Mouse (Mus musculus) intestine, embryonic 14.5 days (tissue): ENCODE measurements around the gene Tgif2. TPM values are rescaled to one million over a fixed set of nuclear protein-coding genes. Genes with fewer than 3 reads are reported as not detected.
"Not testable (repeated sequence)": the region's sequence is repeated elsewhere in the genome, so short reads cannot be mapped to it uniquely, and the experiment has no call there.

Source experiments
- ATAC-seq: fragments of 200-750 bp; cut with Nextera tagmentation; replicated peaks from 2 replicates; pipeline ENCODE4 v1.8.0; 2017; ENCODE audit warnings: low read depth, moderate number of reproducible peaks, moderate TSS enrichment, moderate library complexity; ENCODE audit not compliant: low FRiP score, low TSS enrichment
- DNase-seq: peaks from one replicate; pipeline ENCODE4 v3.0.0-alpha.2; 2018; ENCODE audit warnings: low spot score
- H3K27ac ChIP-seq: fragments of 300-500 bp; sonication (generic); 2 replicates; pipeline ENCODE4 v1.5.1; 2014; ENCODE audit warnings: low read depth, mild to moderate bottlenecking, control low read depth
- H3K27me3 ChIP-seq: fragments of 300-500 bp; sonication (generic); replicated peaks from 2 replicates; pipeline ENCODE4 v1.6.1; 2014; ENCODE audit warnings: low read length, control low read depth; ENCODE audit not compliant: control insufficient read depth, insufficient read depth
- H3K36me3 ChIP-seq: fragments of 300-500 bp; sonication (generic); 2 replicates; pipeline ENCODE4 v1.6.1; 2014; ENCODE audit warnings: low read length, control low read depth; ENCODE audit not compliant: control insufficient read depth, insufficient read depth
- H3K4me1 ChIP-seq: fragments of 300-500 bp; sonication (generic); replicated peaks from 2 replicates; pipeline ENCODE4 v1.6.1; 2014; ENCODE audit warnings: low read length, control low read depth, mixed read lengths; ENCODE audit not compliant: control insufficient read depth, insufficient read depth
- H3K4me2 ChIP-seq: fragments of 300-500 bp; sonication (generic); 2 replicates; pipeline ENCODE4 v1.6.1; 2014; ENCODE audit warnings: low read length
- H3K4me3 ChIP-seq: fragments of 300-500 bp; sonication (generic); 2 replicates; pipeline ENCODE4 v1.5.1; 2014; ENCODE audit warnings: low read depth, low read length, control low read depth, mixed read lengths
- H3K9ac ChIP-seq: fragments of 300-500 bp; sonication (generic); 2 replicates; pipeline ENCODE4 v1.6.1; 2014; ENCODE audit warnings: mild to moderate bottlenecking, low read length
- H3K9me3 ChIP-seq: fragments of 300-500 bp; sonication (generic); 2 replicates; pipeline ENCODE4 v1.6.1; 2016; ENCODE audit warnings: low read length, control low read depth; ENCODE audit not compliant: control insufficient read depth
- WGBS: fragments of 180-500 bp; shearing (Covaris S2); extraction: QIAGEN DNeasy Blood & Tissue Kit; methylation state at CpG from one replicate; pipeline ENCODE4 v1.1.7; 2014; 5-methylcytosine and 5-hydroxymethylcytosine counted together
- polyA plus RNA-seq: library from polyadenylated mRNA; unstranded; fragments of >200 nt; fragmentation: Nextera tagmentation; extraction: Ambion mirVana; gene quantifications from 2 replicates; pipeline ENCODE4 v1.2.1, GENCODE M21; 2014

Tgif2 gene
- polyA plus RNA-seq, 1 experiment from 2014 or later: 61.4 TPM

- no peak overlapping the region for H3K27ac ChIP-seq
- H3K9ac ChIP-seq: no peak overlapping the region
- H3K36me3 ChIP-seq: no peaks in the 10 kb centered on the region
- H3K4me1 ChIP-seq: peaks cover 13% of the 10 kb centered on the region
- no peak for ATAC-seq
- H3K4me2 ChIP-seq: no peak overlapping the region
- WGBS: 97% methylated on average over 10 of the region's 10 CpGs
- no peaks in the 10 kb centered on the region for H3K27me3 ChIP-seq
- no peak for DNase-seq
- no peaks in the 10 kb centered on the region for H3K9me3 ChIP-seq
- H3K4me3 ChIP-seq: no peak overlapping the region
These were observed 29.1 kb upstream of the Tgif2 start for GRCm38 (mm10) chr2:156810716-156811115.

DNA sequence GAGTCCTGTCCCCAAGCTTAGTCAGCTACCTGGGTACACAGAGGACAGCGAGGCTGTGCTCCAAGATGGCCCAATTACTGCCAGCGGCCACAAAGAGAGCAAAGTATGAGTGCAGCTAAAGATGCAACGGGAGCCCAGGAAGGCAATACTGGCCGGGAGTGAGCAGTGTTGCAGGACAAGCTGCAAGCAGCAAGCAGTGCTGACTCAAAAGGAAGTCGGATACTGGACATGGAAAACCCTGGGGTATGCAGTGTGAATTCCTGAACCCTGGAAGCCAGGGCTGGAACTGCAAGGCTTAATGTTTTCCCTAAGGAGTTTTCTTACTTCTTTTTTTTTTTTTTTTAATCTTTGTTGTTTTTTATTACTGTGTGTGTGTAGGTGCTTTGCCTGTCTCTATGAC, 28.3 kb upstream of the Tgif2 start:
- Histone ChIP-seq H3K9ac (no peak overlapping the region), H3K27ac (no peak overlapping the region), H3K27me3 (no peaks in the 10 kb centered on the region), H3K9me3 (no peaks in the 10 kb centered on the region), H3K4me1 (peaks cover 13% of the 10 kb centered on the region), H3K4me2 (no peak overlapping the region), H3K36me3 (no peaks in the 10 kb centered on the region), H3K4me3 (no peak overlapping the region)
- ATAC-seq (no peak), DNase-seq (no peak)
- WGBS: 64% methylated on average over 5 of the region's 5 CpGs

DNA sequence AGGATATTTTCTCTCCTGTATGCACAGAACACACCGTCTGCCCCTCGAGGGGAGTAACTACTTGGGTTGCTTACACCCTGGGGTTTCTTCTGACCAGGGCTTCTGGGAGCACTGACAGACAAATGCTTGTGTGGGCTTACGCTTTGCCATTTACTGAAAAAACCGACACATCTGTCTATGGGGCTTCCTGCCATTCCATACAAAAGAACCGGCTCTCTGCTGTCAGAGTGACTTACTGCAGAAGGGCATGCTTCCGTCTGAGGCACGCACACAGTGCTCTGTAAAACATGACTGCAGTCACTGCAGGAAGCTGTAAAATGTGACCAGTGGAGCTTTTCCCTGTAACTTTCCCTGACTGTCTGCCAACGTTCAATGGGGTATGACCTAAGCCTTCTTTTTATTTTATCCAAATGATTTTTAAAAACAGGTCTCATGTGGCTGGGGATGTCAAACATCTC, 25.4 kb upstream of the Tgif2 start:
- peaks cover 13% of the 10 kb centered on the region for H3K4me1 ChIP-seq
- no peak for DNase-seq
- no peak overlapping the region for H3K4me3 ChIP-seq
- no peaks in the 10 kb centered on the region for H3K27me3 ChIP-seq
- no peaks in the 10 kb centered on the region for H3K36me3 ChIP-seq
- H3K27ac ChIP-seq: peak overlapping the region; percentile 54; the same call in 1 of the 2 replicates
- no peak for ATAC-seq
- WGBS: 14% methylated on average over 8 of the region's 8 CpGs
- no peak overlapping the region for H3K9ac ChIP-seq
- H3K9me3 ChIP-seq: no peaks in the 10 kb centered on the region
- H3K4me2 ChIP-seq: no peak overlapping the region

GRCm38 (mm10) chr2:156814893-156815292, 24.9 kb upstream of the Tgif2 start:
- Histone ChIP-seq H3K36me3 (no peaks in the 10 kb centered on the region), H3K4me3 (no peak overlapping the region), H3K27ac (peak overlapping the region; percentile 54; the same call in 1 of the 2 replicates), H3K9ac (no peak overlapping the region), H3K4me1 (peaks cover 13% of the 10 kb centered on the region), H3K9me3 (no peaks in the 10 kb centered on the region), H3K27me3 (no peaks in the 10 kb centered on the region), H3K4me2 (no peak overlapping the region)
- 11% methylated on average over 5 of the region's 5 CpGs for WGBS
- DNase-seq (no peak), ATAC-seq (no peak)

- ATAC-seq: no peak
- no peaks in the 10 kb centered on the region for H3K27me3 ChIP-seq
- no peak overlapping the region for H3K27ac ChIP-seq
- H3K4me1 ChIP-seq: peaks cover 13% of the 10 kb centered on the region
- WGBS: 55% methylated on average over 3 of the region's 3 CpGs
- no peak overlapping the region for H3K4me2 ChIP-seq
- no peak overlapping the region for H3K9ac ChIP-seq
- no peaks in the 10 kb centered on the region for H3K9me3 ChIP-seq
- no peak for DNase-seq
- no peaks in the 10 kb centered on the region for H3K36me3 ChIP-seq
- no peak overlapping the region for H3K4me3 ChIP-seq
These were observed 24.4 kb upstream of the Tgif2 start for GRCm38 (mm10) chr2:156815412-156815811.

DNA sequence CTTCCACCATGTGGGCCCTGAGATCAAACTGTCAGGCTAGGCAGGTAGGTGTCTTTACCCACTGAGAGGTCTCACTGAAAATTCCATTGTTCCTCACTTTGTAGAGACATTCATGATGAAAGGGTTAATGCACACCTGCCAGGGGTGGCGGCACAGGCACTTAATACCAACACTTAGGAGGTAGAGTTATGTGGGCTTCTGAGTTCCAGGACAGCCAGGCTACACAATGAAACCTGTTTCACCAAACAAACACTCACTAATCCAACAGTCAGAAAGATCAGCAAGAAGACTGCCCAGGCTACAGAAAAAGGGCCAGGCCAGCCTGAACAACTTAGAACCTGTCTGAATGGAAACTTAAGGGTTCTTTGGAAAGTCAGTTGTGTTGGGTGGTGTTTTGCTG, 23.7 kb upstream of the Tgif2 start:
- H3K27ac ChIP-seq: no peak overlapping the region
- ATAC-seq (no peak), DNase-seq (no peak)
- no peaks in the 10 kb centered on the region for H3K36me3 ChIP-seq
- H3K9ac ChIP-seq: no peak overlapping the region
- H3K9me3 ChIP-seq: no peaks in the 10 kb centered on the region
- H3K27me3 ChIP-seq: no peaks in the 10 kb centered on the region
- H3K4me3 ChIP-seq: no peak overlapping the region
- peaks cover 13% of the 10 kb centered on the region for H3K4me1 ChIP-seq
- no peak overlapping the region for H3K4me2 ChIP-seq
- WGBS: 54% methylated on average over 1 of the region's 1 CpGs

- H3K27ac ChIP-seq, H3K9ac ChIP-seq, H3K4me2 ChIP-seq, H3K9me3 ChIP-seq, H3K4me3 ChIP-seq, H3K27me3 ChIP-seq, ATAC-seq, H3K36me3 ChIP-seq, H3K4me1 ChIP-seq, DNase-seq: not testable (repeated sequence)
- 85% methylated on average over 6 of the region's 6 CpGs for WGBS
These were observed 14.7 kb upstream of the Tgif2 start for GRCm38 (mm10) chr2:156825128-156825527.

DNA sequence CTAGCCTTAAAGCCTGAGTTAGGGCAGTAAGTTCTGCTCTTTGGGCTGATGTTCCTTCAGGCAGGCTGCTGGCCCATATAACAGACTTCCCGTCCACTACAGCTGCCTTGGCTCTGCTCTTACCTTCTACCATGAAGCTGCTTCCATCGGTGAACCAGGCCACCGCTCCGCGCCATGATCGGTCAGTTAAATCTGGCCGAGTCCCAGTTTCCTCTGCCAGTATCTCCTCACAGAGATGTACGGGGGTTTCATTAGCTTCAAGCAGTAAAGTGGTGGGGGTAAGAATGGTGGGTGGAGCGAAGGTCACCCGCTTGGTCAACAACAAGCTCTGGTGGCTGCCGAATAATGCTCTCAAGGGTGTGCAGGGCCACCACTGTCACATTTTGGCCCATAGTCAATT, 5.5 kb upstream of the Tgif2 start:
- H3K27me3 ChIP-seq: no peaks in the 10 kb centered on the region
- peaks cover 19% of the 10 kb centered on the region for H3K9me3 ChIP-seq
- no peak overlapping the region for H3K4me3 ChIP-seq
- peaks cover 21% of the 10 kb centered on the region for H3K4me1 ChIP-seq
- no peak overlapping the region for H3K4me2 ChIP-seq
- DNase-seq (no peak), ATAC-seq (no peak)
- H3K9ac ChIP-seq: no peak overlapping the region
- peaks cover 69% of the 10 kb centered on the region for H3K36me3 ChIP-seq
- WGBS: 98% methylated on average over 11 of the region's 11 CpGs
- H3K27ac ChIP-seq: no peak overlapping the region

- Histone ChIP-seq H3K4me2 (peak overlapping the region; percentile 80), H3K27me3 (no peaks in the 10 kb centered on the region), H3K4me3 (peak overlapping the region; percentile 92), H3K4me1 (peaks cover 44% of the 10 kb centered on the region), H3K27ac (peak overlapping the region; percentile 96), H3K9ac (peak overlapping the region; percentile 58), H3K36me3 (peaks cover 32% of the 10 kb centered on the region), H3K9me3 (no peaks in the 10 kb centered on the region; the same call in 1 of the 2 replicates)
- ATAC-seq (no peak), DNase-seq (no peak)
- 58% methylated on average over 6 of the region's 6 CpGs for WGBS
These were observed 968 bp upstream of the Tgif2 start for GRCm38 (mm10) chr2:156838839-156839238.
